Mouse (Mus musculus): ENCODE results near the gene Wwtr1.

DNA sequence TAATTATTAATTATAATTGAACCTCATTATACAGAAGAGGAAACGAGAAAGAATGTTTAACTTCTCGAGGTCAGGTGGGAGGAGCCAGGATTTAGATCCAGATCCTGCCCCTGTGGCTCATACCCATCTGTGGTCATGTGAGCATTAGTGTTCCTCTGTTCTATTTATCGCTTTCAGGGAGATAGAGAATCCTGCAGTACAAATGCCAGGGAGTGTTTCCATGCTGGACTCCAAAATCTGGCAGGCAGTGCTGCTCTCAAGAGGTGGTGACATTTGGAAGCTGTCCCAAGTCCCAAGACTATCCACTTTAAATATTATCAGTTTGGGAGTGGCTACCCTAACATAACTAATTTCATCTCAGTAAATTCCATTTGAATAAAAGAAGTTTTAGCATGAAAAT is 144.0 kb downstream of the Wwtr1 start:
- TF ChIP-seq CTCF (IDR thresholded peaks at IDR 0.05; ENCODE audit: low read depth, low read length) (no peak), GATA1 (IDR thresholded peaks at IDR 0.05; ENCODE audit: borderline replicate concordance, low read length) (no peak), GATA2 (IDR thresholded peaks at IDR 0.05; ENCODE audit: borderline replicate concordance, low read depth, low read length) (no peak), TAL1 (conservative IDR thresholded peaks at IDR 0.05; ENCODE audit: low read depth, low read length) (no peak), POLR2AphosphoS5 (IDR thresholded peaks at IDR 0.05; ENCODE audit: insufficient replicate concordance, low read depth, low read length) (no peak)
